Mouse (Mus musculus): ENCODE data around the gene Ctbp1.

The Ctbp1 gene

DNA sequence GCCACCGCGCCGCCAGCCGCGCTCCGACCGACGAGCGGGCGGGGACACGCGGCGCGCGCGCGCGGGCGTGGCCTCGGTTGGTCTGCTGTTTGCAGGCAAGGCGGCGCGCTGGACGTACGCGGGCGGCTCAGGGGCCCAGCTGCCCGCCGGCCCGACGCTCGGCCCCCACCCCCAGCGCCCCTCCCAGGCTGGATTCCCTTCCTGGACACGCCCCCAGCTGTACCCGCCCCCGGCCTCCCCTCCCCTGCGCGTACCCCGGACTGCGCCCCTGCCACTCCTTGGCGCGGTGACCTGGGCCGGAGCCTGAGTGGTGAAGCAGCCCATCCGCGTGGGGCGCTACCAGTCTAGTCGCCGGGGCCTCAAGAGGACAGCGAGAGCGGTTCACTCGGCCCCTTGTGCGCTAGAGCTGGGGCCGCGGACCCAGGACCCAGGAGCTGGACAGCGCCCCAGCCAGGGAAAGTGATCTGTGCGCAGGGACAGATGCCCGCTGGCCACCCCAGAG is at the start of gene Ctbp1:
Gene Ctbp1 (minus strand): TSS at position 42 of the 502 bp plus-strand sequence.
- peak; percentile 94 to 95 for DNase-seq (ENCODE audit: low spot score in 2 of 2)

DNA sequence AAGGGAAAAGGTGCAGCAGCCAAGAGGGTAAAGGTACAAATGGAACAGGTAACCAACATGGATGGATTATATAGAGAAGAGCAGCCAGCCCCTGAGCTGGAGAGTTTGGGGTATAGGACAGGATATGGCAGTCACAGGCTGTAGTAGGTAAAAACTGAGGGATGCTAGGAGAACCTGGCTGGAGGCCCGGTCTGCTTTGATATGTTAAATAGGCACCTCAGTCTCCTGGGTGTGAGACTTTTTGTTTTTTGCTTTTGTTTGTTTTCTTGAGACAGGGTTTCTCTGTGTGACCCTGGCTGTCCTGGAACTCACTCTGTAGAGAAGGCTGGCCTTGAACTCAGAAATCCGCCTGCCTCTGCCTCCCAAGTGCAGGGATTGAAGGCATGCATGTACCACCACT is 49.7 kb upstream of the Ctbp1 start:
- DNase-seq (ENCODE audit: low spot score in 2 of 2) = no peak

DNA sequence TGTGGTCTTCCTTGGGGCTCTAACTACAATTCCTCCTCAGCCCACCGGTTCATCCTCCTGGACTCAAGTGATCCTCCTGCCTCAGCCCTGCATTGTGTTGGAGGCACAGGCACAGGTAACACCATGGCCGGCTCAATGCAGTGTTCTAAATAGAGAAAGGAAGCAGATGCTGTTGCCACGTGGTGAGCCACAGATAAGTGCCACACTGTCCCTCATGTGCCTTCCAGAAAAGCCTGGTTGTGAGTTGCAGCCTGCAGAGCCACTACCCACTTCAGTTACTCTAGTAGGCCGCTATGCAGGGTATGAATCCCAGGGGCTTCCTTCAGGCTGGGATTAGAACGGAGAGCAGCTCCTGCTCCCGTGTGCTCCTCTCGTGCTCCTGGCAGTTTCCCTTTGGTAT is 37.4 kb upstream of the Ctbp1 start:
- DNase-seq (ENCODE audit: low spot score in 2 of 2) = no peak

DNA sequence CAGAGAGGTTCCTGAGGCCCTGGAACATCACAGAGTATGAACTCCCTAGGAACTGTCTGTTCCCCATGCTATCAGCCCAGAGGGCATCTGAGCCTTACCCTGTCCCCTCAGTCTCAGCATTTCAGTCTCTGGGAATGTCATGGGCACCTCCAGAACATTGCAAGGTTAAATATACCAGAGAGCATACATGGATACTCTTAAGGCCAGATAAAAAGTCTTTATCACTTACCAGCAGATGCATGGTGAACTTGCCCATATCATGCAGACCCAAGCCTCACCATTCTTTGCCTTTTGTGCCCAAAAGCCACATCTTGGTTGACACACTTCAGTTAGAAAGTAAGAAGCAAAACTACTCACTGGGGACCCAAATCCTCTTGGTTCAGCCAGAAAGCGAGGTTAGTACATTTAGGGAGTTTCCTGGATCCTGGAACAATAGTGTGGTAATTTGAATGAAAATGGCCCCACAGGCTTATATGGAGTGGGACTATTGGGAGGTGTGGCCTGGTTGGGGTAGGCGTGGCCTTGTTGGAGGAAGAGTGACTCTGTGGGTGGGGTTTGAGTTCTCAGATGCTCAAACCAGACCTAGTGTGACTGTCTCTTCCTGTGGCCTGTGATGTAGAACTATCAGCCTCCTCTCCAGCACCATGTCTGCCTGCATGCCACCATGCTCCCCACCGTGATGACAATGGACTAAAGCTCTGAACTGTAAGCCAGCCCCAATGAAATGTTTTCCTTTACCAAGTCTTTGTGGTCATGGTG is 36.1 kb upstream of the Ctbp1 start:
- DNase-seq (ENCODE audit: low spot score in 2 of 2) = no peak

DNA sequence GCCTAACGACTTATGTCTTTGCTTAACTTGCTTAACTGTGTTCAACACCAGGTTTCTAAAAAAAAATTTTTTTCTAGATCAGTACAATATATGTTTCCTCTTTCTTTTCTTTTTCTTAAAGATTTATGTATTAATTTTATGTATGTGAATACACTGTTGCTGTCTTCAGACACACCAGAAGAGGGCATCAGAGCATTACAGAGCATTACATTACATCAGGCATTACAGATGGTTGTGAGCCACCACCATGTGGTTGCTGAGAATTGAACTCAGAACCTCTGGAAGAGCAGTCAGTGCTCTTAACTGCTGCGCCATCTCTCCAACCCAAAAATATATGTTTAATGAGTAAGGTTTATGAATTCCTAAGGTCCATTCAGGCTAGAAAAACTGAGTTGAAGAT is 27.0 kb upstream of the Ctbp1 start:
- DNase-seq (ENCODE audit: low spot score in 2 of 2) = no peak

DNA sequence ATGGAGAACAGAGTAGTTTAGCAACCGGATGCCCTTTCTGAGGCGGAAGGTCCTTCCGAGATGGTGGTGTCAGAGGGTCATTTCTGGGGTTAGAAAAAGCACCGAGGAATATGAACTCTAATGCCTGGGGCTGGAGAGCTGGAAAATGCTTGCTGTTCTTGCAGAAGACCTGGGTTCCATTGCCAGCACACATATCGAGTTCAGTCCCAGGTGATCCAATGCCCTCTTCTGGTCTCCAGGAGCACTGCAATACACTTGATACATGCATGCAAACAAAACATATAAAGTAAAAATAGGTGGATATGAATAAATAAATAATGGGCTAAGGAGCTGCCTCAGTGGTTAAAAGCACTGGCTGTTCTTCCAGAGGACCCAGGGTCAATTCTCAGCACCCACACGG is 22.4 kb upstream of the Ctbp1 start:
- DNase-seq (ENCODE audit: low spot score in 2 of 2) = no peak

DNA sequence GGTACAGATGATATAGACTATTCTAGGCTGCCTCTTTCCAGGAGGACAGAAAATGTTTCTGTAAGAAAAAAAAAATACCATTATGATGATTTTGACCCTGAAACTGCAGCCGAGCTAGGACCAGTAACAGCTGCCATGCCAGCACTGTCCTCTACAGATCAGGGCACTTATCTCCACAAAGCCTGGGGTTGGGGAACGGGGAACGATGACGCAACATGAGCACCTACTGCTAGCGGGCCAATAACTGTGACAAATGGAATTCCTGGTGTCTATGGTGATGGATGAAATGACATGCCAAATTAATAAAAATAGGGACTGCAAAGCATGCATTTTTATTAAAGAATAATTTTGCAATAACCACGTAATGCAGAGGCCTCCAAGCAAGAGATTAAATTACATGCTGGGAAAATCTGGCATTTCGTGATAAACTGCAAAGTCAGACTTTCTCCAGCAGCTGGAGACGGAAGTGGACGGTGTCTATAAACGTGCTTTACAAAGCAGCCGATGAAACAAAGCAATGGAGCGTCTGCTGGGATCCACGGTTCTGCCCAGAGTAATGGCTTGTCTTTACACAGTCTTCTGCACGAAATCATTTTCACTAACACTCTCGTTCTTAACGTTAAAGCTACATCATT is 19.1 kb upstream of the Ctbp1 start:
- no peak for DNase-seq (ENCODE audit: low spot score in 2 of 2)

DNA sequence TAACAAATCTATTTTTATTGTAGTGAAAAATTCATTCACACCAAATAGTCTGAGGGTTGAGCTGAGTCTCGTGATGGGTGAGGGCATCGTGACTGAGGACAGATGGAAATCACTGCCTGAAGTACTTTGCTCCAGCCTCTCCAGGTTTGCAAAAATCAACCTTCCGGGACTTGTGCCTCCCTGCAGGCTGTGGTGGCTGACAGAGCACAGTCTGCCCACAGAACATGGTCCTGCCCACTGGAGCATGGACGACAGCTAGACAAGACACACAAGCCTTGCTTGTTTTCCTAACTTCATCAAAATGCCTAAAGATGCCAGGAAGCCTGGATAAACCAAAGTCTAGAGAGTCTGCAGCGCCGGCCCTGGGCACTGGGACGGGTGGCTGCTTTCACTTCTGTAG is 9.2 kb upstream of the Ctbp1 start:
- DNase-seq (ENCODE audit: low spot score in 2 of 2) = no peak

DNA sequence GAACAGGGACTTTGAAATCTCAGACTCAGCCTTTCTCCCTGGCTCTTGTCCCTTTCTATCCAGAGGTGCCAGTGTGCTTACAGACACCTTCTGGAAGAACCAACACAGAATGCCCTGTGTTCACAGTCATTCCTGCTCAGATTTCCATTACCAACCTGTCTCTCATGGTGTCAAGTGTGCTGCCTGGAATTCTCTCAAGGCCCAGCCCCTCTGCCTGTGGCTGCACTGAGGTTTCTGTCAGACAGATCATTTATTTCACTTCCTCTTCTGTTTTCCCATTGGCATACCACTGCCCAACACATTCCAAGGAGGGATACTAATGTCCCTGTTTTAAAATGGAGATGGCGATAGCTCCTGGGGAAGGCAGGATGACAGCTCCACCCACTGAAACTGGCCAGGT is 6.6 kb upstream of the Ctbp1 start:
- DNase-seq (ENCODE audit: low spot score in 2 of 2) = no peak

DNA sequence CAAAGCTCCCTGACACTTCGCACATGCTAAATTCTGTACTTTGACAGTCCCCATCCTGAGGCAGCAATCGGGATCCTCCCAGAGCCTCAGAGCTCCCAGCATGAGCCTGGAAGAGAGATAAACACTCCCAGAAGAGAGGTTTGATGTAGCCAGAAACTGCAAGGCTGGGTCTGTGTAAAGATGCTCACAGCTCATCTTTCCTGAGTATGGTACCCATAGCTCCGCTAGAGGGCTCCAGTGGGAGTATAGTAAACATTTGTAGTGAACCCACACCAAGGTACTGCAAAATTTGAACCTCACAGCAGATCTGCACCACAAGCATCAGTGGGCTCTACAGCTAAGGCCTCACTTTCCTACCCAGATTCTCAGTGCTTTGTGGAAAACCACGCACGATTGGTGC is 4.2 kb upstream of the Ctbp1 start:
- DNase-seq (ENCODE audit: low spot score in 2 of 2) = peak in 1 of 2 experiments; percentile 58

DNA sequence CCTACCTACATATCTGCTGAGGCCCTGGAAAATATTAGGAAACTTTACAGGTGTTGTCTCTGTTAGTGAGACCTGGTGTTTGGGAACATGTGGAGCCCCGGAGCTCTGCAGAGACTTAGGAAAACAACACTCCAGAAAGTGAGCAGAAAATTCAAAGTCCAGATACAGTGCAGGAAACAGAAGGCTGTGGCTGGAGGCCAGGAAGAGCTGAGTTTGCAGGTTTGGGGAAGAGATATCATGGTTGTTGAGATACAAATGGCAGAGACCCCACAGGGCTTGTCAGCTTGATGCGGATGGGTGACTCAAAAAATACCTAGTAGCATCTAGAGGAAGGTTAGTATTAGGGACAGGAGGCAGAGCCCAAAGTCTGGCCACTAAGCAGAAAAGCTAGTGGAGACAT is 2.5 kb upstream of the Ctbp1 start:
- no peak for DNase-seq (ENCODE audit: low spot score in 2 of 2)

DNA sequence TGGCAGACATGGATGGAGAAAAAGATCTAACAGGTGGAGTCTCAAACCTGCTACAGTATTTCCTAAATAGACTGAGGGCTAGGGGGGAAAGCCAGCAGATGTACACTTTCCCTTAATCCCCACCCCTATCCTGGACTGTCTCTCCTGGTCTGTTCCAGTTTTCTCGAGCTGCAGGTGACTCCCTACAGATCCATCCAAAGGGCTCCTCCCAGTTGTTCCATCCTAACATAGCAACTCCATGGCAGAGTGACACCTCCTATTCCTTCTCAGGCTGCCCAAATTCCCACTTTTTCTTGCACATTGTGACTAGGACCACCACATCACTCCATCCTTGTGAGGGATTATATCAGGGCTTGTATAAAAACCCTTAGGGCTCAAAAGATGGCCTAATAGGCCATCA is 960 bp upstream of the Ctbp1 start:
- no peak for DNase-seq (ENCODE audit: low spot score in 2 of 2)

DNA sequence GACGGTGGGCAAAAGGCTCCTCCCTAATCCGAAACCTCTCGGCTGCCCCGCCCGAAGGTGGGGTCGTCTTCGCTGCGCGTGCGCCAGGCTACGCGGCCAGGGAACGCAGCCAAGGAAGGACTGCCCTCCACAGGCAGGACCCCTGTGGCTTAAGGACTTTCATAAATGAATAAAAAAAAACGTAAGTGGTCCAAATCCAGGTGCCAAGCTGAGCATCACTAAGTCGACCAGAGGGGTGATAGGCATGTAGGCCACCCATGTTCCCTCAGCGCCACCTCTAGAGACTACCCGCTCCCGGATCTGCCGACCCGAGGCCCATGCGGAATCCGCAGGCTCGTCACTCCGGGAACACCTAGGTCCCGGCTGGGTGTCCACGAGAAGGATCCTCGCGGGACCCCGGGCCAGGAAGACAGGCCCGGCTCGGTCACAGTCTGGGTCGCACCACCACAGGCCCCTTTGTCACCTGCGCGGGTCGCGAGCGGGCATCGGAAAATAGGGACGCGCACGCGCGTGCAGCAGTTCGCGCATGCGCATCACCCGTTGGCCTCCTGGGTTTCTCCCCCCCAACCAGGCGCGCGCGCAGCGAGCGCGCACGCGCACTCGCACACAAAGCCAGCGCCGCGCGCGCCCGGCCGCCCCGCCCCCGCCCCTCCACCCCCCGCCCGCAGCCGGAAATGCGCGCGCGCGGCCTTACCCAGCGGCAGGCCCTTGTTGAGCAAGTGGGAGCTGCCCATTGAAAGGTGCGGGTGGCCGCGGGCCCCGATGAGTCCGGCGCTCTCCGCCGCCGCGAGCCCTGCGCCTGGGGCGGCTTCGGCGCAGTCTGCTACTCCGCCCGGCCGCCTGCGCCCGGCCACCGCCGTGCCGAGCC is 475 bp downstream of the Ctbp1 start:
- DNase-seq (ENCODE audit: low spot score in 2 of 2) = peak; percentile 94 to 95

DNA sequence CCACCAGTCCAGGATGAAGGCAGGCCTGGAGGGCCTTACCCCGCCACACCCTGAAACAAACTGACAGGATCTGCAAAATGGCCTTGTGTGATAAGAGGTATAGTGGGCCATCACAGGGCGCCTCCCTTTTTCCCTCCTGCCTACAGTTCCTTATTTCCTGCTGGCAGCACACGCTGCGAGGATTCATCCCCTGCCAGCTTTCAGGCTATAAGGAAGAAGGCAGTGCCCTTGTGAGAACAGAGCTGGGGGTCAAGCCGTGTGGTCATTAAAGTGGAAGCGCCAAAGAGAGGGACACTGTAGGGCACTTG is 1.1 kb downstream of the Ctbp1 start:
- no peak for DNase-seq (ENCODE audit: low spot score in 2 of 2)

DNA sequence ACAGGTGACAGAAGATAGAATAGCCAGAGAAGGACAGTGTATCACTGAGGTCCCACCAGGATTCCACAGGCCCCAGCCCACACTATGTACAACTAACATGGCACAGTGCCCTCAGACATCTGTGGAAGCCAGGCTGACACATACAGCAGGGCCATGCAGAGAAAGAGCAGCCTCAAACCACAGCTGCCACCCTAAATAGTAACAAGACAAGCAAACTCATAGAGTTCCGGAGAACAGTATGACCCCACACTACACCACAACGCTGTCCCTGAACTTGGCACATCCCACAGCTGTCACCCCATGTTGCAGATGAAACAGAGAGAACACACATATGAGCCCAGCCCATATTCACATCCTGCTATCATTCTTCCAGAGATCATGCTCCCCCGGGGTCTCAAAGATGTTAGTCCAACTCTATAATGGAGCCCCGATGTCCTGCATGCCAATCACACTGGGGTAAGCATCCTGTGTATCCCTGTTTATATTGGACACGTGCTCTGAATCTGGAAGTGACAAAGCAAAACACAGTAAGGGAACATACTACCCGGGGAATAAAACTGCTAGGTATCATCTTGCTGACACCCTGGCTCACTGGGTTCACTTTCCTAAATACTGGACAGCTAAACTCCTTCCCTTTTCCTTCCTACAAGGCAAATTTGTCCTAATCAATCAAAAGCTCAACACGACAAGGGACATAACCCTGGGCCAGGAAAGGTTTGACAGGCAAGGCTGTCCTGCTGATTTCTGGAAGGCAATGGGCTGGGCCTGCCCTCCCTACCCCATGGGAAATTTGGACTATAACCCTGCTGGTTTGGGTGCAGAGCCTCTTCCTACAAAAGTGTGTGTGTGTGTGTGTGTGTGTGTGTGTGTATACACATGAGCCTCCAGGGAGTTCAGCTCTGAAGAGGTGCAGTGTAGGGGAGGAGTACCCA is 1.7 kb downstream of the Ctbp1 start:
- DNase-seq (ENCODE audit: low spot score in 2 of 2) = peak in 1 of 2 experiments; percentile 56

DNA sequence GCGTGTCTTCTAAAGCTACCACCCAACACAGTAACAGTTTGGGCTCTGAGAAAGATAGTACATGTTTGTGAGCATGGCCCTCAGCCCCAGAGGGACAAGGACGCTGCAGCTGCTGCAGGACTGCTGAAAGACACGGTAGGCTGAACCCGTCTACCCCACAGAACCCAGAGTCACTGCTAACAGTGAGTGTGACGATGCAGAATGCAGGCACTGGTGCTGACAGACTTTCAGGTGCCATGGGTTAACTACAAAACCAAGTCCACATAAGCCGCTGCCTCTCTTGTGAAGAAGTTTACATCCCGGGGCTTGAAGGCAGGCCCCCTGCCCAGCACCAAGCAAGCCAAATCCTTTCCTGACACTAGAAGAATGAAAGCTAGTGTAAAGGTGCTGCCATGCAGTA is 2.6 kb downstream of the Ctbp1 start:
- no peak for DNase-seq (ENCODE audit: low spot score in 2 of 2)

DNA sequence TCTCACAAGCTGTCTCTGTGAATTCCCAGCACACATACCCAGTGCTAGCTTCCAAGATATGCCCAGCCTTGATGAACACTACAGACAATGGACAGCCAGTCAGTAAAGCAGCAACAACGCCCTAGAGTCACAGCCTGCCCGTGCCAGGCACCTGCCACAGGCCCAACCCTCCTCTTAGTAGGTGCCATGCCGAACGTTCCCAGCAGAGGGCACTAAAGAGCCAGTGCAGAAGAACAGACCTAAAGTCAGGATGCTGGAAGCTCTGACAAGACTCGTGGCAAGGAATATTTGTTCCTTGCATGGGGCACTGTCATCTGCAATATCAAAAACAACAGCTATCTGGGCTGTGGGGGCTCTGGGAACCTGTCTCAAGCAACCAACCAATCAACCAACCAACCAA is 4.2 kb downstream of the Ctbp1 start:
- DNase-seq (ENCODE audit: low spot score in 2 of 2) = peak; percentile 78 to 83

DNA sequence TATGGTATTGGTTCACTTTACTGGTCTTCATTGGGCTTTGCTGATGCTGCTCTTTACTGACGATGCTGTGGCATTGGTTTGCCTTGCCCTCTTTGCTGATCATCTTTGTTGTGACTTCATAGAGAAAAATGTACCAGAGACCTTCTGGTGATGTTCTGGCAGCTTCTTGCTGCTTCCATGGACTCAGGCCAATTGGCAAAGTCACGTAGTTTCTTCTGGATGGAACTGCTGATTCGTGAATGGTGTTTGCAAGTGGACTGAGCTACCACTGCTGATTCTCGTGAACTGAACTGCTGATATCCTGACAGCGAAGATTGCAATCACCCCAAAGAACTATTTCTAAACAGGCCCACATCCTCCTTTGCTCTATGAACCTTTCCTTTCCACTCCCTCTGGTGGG is 20.4 kb downstream of the Ctbp1 start:
- no peak for DNase-seq (ENCODE audit: low spot score in 2 of 2)

DNA sequence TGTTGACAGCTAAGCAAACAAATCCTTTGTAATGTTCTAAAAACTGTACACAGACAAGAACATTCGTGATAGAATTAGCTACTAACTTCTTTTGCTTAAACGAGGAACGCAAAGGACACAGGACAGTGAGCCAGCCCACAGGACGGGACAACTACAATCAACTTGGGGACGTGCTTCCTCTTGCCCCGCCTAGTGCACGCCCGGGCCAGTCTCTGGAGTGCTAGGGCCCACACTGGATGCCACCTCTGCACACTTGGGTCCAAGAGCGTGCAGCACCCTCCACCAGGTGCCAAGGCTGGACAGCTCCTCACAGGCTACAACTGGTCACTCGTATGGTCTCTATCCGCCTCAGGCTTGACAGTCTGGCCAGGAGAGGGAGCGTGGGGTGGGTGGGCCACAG is 26.6 kb downstream of the Ctbp1 start:
- no peak for DNase-seq (ENCODE audit: low spot score in 2 of 2)

DNA sequence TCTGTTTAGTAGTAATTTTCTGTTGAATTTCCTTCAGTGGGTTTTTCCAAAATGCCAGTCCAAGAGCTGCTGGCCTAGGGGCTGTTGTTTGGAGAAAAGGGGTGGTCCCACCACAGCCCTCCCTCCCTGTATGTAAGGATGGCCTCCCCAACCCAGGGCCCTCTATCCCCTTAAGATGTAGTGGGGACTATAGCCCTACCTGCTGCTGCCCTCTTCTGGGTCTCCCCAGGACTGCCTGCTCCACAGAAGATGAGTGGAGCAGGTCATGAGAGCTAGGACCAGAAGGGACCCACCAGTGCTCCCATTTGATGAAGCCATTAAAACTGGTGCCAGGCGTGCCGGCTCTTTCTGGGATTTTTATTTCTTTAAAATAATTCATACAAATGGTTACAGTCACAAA is 27.4 kb downstream of the Ctbp1 start:
- no peak for DNase-seq (ENCODE audit: low spot score in 2 of 2)

DNA sequence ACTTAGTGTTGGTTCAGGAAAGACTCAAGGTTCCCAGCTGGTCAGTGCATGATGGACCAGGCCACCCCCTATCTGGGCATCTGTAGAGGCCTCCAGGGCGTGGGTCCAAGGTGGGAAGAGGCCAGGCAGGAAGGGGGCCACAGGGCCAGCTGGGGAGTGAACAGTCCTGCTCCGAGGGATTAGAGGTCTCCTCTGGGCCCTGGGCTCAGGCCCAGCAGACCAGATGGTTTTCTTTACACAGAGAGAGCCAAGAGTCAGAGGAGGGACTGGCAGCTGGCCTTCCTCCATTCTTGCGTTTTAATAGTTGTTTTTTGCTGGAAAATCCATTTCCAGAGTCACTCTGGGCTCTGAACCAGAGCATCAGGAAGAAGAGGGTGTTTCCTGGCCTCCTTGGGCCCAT is 29.1 kb downstream of the Ctbp1 start:
- DNase-seq (ENCODE audit: low spot score in 2 of 2) = peak; percentile 78 to 82
